Mouse (Mus musculus) MEL (cell line): ENCODE data around the gene Fbxl19. TPM values are rescaled to one million over a fixed set of nuclear protein-coding genes. Genes with fewer than 3 reads are reported as not detected.

ENCODE experiments used
- DNase-seq: peaks from one replicate; pipeline ENCODE4 v3.0.0; 2011; ENCODE audit warnings: low read depth, low spot score
- H3K27ac ChIP-seq: 2 replicates; pipeline ENCODE4 v1.5.1; 2012; ENCODE audit warnings: low read depth, mild to moderate bottlenecking, control low read depth, low read length, moderate library complexity; ENCODE audit not compliant: control insufficient read depth
- H3K27me3 ChIP-seq, 2 experiments: fragments of 150-350 bp in 1 of 2; sonication (generic) in 1 of 2; 2 replicates each; pipeline ENCODE4 v1.6.1; 2012; ENCODE audit warnings: low read length in 2 of 2, mild to moderate bottlenecking in 2 of 2, improper control_type of control experiment in 1 of 2, moderate library complexity in 1 of 2; ENCODE audit not compliant: insufficient read depth in 2 of 2, control insufficient read depth in 1 of 2
- H3K36me3 ChIP-seq, 2 experiments: 2 replicates each; pipeline ENCODE4 v1.6.1; 2012 to 2014; ENCODE audit warnings: low read length in 2 of 2, improper control_type of control experiment in 1 of 2, inconsistent platforms in 1 of 2, mild to moderate bottlenecking in 1 of 2; ENCODE audit not compliant: insufficient read depth in 2 of 2, control insufficient read depth in 1 of 2
- H3K4me1 ChIP-seq, 2 experiments: fragments of 150-350 bp in 1 of 2; sonication (generic) in 1 of 2; 2 replicates each; pipeline ENCODE4 v1.6.1; 2012; ENCODE audit warnings: low read length in 2 of 2, improper control_type of control experiment in 1 of 2, mild to moderate bottlenecking in 1 of 2; ENCODE audit not compliant: insufficient read depth in 2 of 2, control insufficient read depth in 1 of 2
- H3K4me3 ChIP-seq, 2 experiments: fragments of 150-350 bp in 1 of 2; sonication (generic) in 1 of 2; 2 replicates each; pipeline ENCODE4 v1.5.1; 2012; ENCODE audit warnings: low read depth in 2 of 2, low read length in 2 of 2, mild to moderate bottlenecking in 2 of 2, moderate library complexity in 2 of 2, control low read depth in 1 of 2, improper control_type of control experiment in 1 of 2; ENCODE audit not compliant: control insufficient read depth in 1 of 2, insufficient read depth in 1 of 2
- H3K79me2 ChIP-seq: 2 replicates; pipeline ENCODE4 v1.6.1; 2012; ENCODE audit warnings: mild to moderate bottlenecking, low read length, moderate library complexity; ENCODE audit not compliant: control insufficient read depth, poor library complexity, insufficient read depth
- H3K9ac ChIP-seq: 2 replicates; pipeline ENCODE4 v1.6.1; 2012; ENCODE audit warnings: low read depth, mild to moderate bottlenecking, control low read depth, low read length, moderate library complexity; ENCODE audit not compliant: control insufficient read depth, poor library complexity, severe bottlenecking
- H3K9me3 ChIP-seq: fragments of 150-350 bp; sonication (generic); replicated peaks from 2 replicates; pipeline ENCODE4 v1.6.1; 2012; ENCODE audit warnings: mild to moderate bottlenecking, low read length, improper control_type of control experiment, moderate library complexity; ENCODE audit not compliant: insufficient read depth
- CHD1 ChIP-seq: IDR thresholded peaks from 2 replicates; pipeline ENCODE4 v1.6.1; 2012; ENCODE audit warnings: low read depth, mild to moderate bottlenecking, inconsistent platforms, low read length, improper control_type of control experiment
- CTCF ChIP-seq, 3 experiments: IDR thresholded peaks in 2 of 3; conservative IDR thresholded peaks in 1 of 3; 2 replicates each; pipeline ENCODE4 v1.5.1; 2011 to 2012; ENCODE audit warnings: low read length in 3 of 3, low read depth in 2 of 3, mild to moderate bottlenecking in 2 of 3, improper control_type of control experiment in 1 of 3, inconsistent platforms in 1 of 3, mixed read lengths in 1 of 3, moderate library complexity in 1 of 3; ENCODE audit not compliant: control insufficient read depth in 1 of 3, insufficient read depth in 1 of 3, poor library complexity in 1 of 3, severe bottlenecking in 1 of 3
- E2F4 ChIP-seq: IDR thresholded peaks from 2 replicates; pipeline ENCODE4 v1.6.1; 2011; ENCODE audit warnings: low read depth, low read length, improper control_type of control experiment, borderline replicate concordance
- EP300 ChIP-seq, 2 experiments: IDR thresholded peaks; 2 replicates each; pipeline ENCODE4 v1.6.1; 2011; ENCODE audit warnings: improper control_type of control experiment in 2 of 2, low read length in 2 of 2, low read depth in 1 of 2, mild to moderate bottlenecking in 1 of 2
- ETS1 ChIP-seq: IDR thresholded peaks from 2 replicates; pipeline ENCODE4 v1.6.1; 2012; ENCODE audit warnings: low read depth, mild to moderate bottlenecking, inconsistent platforms, low read length, improper control_type of control experiment, moderate library complexity
- GATA1 ChIP-seq: IDR thresholded peaks from 2 replicates; pipeline ENCODE4 v1.6.1; 2011; ENCODE audit warnings: low read depth, low read length, improper control_type of control experiment
- JUND ChIP-seq: IDR thresholded peaks from 2 replicates; pipeline ENCODE4 v1.6.1; 2011; ENCODE audit warnings: low read depth, mild to moderate bottlenecking, improper control_type of control experiment, low read length
- MAFK ChIP-seq: IDR thresholded peaks from 2 replicates; pipeline ENCODE4 v1.6.1; 2011; ENCODE audit warnings: low read depth, mild to moderate bottlenecking, low read length, improper control_type of control experiment, borderline replicate concordance
- MAZ ChIP-seq: IDR thresholded peaks from 2 replicates; pipeline ENCODE4 v1.6.1; 2012; ENCODE audit warnings: low read depth, mild to moderate bottlenecking, inconsistent platforms, low read length, improper control_type of control experiment
- MEF2A ChIP-seq: IDR thresholded peaks from 2 replicates; pipeline ENCODE4 v1.6.1; 2014; ENCODE audit warnings: low read depth, mild to moderate bottlenecking, inconsistent platforms, low read length, improper control_type of control experiment; ENCODE audit not compliant: poor library complexity, insufficient replicate concordance, severe bottlenecking; ENCODE audit errors: extremely low read depth
- MXI1 ChIP-seq: IDR thresholded peaks from 2 replicates; pipeline ENCODE4 v1.6.1; 2011; ENCODE audit warnings: mild to moderate bottlenecking, low read depth, low read length, improper control_type of control experiment
- MYB ChIP-seq: IDR thresholded peaks from 2 replicates; pipeline ENCODE4 v1.6.1; 2011; ENCODE audit warnings: mild to moderate bottlenecking, low read depth, low read length, improper control_type of control experiment
- NRF1 ChIP-seq: IDR thresholded peaks from 2 replicates; pipeline ENCODE4 v1.6.1; 2014; ENCODE audit warnings: low read depth, mild to moderate bottlenecking, inconsistent platforms, low read length, improper control_type of control experiment, moderate library complexity; ENCODE audit not compliant: poor library complexity, insufficient read depth, severe bottlenecking
- POLR2A ChIP-seq, 2 experiments: IDR thresholded peaks; 2 replicates each; pipeline ENCODE4 v1.6.1; 2011 to 2012; ENCODE audit warnings: low read length in 2 of 2, mild to moderate bottlenecking in 2 of 2, control low read depth in 1 of 2, improper control_type of control experiment in 1 of 2, low read depth in 1 of 2, moderate library complexity in 1 of 2; ENCODE audit not compliant: control insufficient read depth in 1 of 2, insufficient read depth in 1 of 2, poor library complexity in 1 of 2
- RCOR1 ChIP-seq: IDR thresholded peaks from 2 replicates; pipeline ENCODE4 v1.6.1; 2012; ENCODE audit warnings: low read depth, mild to moderate bottlenecking, inconsistent platforms, low read length, improper control_type of control experiment
- TAL1 ChIP-seq: IDR thresholded peaks from 2 replicates; pipeline ENCODE4 v1.6.1; 2012; ENCODE audit warnings: mild to moderate bottlenecking, inconsistent platforms, low read length, moderate library complexity, mixed read lengths
- TBP ChIP-seq: IDR thresholded peaks from 2 replicates; pipeline ENCODE4 v1.8.0; 2011; ENCODE audit warnings: low read depth, low read length, improper control_type of control experiment
- UBTF ChIP-seq: IDR thresholded peaks from 2 replicates; pipeline ENCODE4 v1.6.1; 2012; ENCODE audit warnings: low read depth, mild to moderate bottlenecking, inconsistent platforms, low read length, improper control_type of control experiment, moderate library complexity, borderline replicate concordance; ENCODE audit not compliant: insufficient read depth
- USF2 ChIP-seq, 2 experiments: IDR thresholded peaks; 2 replicates each; pipeline ENCODE4 v1.6.1; 2011 to 2012; ENCODE audit warnings: improper control_type of control experiment in 2 of 2, low read length in 2 of 2, borderline replicate concordance in 1 of 2, inconsistent platforms in 1 of 2, low read depth in 1 of 2, mild to moderate bottlenecking in 1 of 2; ENCODE audit not compliant: insufficient read depth in 1 of 2
- ZC3H11A ChIP-seq: IDR thresholded peaks from 2 replicates; pipeline ENCODE4 v1.6.1; 2012; ENCODE audit warnings: low read depth, mild to moderate bottlenecking, inconsistent platforms, low read length, improper control_type of control experiment
- ZMIZ1 ChIP-seq: IDR thresholded peaks from 2 replicates; pipeline ENCODE4 v1.6.1; 2012; ENCODE audit warnings: low read depth, mild to moderate bottlenecking, inconsistent platforms, low read length, improper control_type of control experiment, moderate library complexity
- polyA plus RNA-seq, 2 experiments: library from polyadenylated mRNA; stranded (reverse) in 1 of 2; unstranded in 1 of 2; fragments of >175 nt in 1 of 2; fragments of >200 nt in 1 of 2; gene quantifications; 2 replicates each; pipeline versions ENCODE4 v1.2.1 to v1.2.4; 2012; ENCODE audit warnings: low replicate concordance in 2 of 2, low read depth in 1 of 2; ENCODE audit not compliant: insufficient read length in 2 of 2, insufficient read depth in 1 of 2, missing spikeins in 1 of 2
- total RNA-seq: library from RNA; depleted of rRNA; stranded (reverse); fragments of 300-350 nt; gene quantifications from 2 replicates; pipeline ENCODE4 v1.2.3, GENCODE M21; 2012

Gene Fbxl19
- total and polyA plus RNA-seq, 3 experiments, result 46.7 to 58.3 TPM; not detected in 1

GRCm38 (mm10) chr7:127708207-127709078 lies 35.9 kb upstream of the Fbxl19 start, which contains the start of gene Bcl7c (continued):
- TF ChIP-seq EP300 (IDR thresholded peaks at IDR 0.05; ENCODE audit: low read depth in 1 of 2, low read length in 2 of 2), result peak in 1 of 2 experiments; percentile 22; a peak in 1 of 4 replicates
- TF ChIP-seq USF2 (IDR thresholded peaks at IDR 0.05; ENCODE audit: borderline replicate concordance in 1 of 2, insufficient read depth in 1 of 2, low read depth in 1 of 2, low read length in 2 of 2), result peak in 1 of 2 experiments; percentile 22; a peak in 1 of 4 replicates
- TF ChIP-seq MAZ, result peak; percentile 89; the same call in 1 of the 2 replicates
- peak; percentile 70 to 76; a peak in 3 of 4 replicates for TF ChIP-seq POLR2A (IDR thresholded peaks at IDR 0.05; ENCODE audit: control insufficient read depth in 1 of 2, insufficient read depth in 1 of 2, low read depth in 1 of 2, low read length in 2 of 2, poor library complexity in 1 of 2)

- Histone ChIP-seq H3K27me3 (no peaks in the 10 kb centered on the region), H3K9me3 (no peaks in the 10 kb centered on the region), H3K27ac (peak overlapping the region; percentile 83), H3K79me2 (peaks cover 5% of the 10 kb centered on the region), H3K9ac (peak overlapping the region; percentile 84), H3K36me3 (peaks cover 0 to 10% of the 10 kb centered on the region in 2 experiments; a peak in 2 of 4 replicates), H3K4me3 (peak overlapping the region; percentile 29 to 62), H3K4me1 (peaks cover 4 to 14% of the 10 kb centered on the region in 2 experiments)
- peak; percentile 69 for DNase-seq
- peak; percentile 80 for TF ChIP-seq TBP
- TF ChIP-seq JUND, result no peak
Measured at GRCm38 (mm10) chr7:127709261-127709979, 34.9 kb upstream of the Fbxl19 start.

- Histone ChIP-seq H3K79me2 (peaks cover 5% of the 10 kb centered on the region), H3K27ac (no peak overlapping the region), H3K36me3 (peaks cover 0 to 10% of the 10 kb centered on the region in 2 experiments; a peak in 2 of 4 replicates), H3K9ac (no peak overlapping the region), H3K27me3 (no peaks in the 10 kb centered on the region), H3K9me3 (no peaks in the 10 kb centered on the region), H3K4me3 (no peak overlapping the region), H3K4me1 (peaks cover 4 to 14% of the 10 kb centered on the region in 2 experiments)
- TF ChIP-seq TAL1 (no peak), CHD1 (no peak), NRF1 (no peak), ZMIZ1 (no peak), ZC3H11A (no peak), ETS1 (no peak), MAFK (no peak), GATA1 (no peak), E2F4 (no peak), MAZ (no peak), MYB (no peak), UBTF (no peak), MXI1 (no peak), RCOR1 (no peak), MEF2A (no peak), CTCF (IDR thresholded peaks at IDR 0.05 in 2 of 3, conservative IDR thresholded peaks at IDR 0.05 in 1 of 3; ENCODE audit: control insufficient read depth in 1 of 3, insufficient read depth in 1 of 3, low read depth in 2 of 3, low read length in 3 of 3, poor library complexity in 1 of 3, severe bottlenecking in 1 of 3) (no peak)
- no peak for DNase-seq
Measured at GRCm38 (mm10) chr7:127711031-127711430, 33.3 kb upstream of the Fbxl19 start.
